Mouse (Mus musculus) intestine, postnatal 0 days (tissue): ENCODE measurements around the gene B3gnt9. TPM values are rescaled to one million over a fixed set of nuclear protein-coding genes. Genes with fewer than 3 reads are reported as not detected.

ENCODE experiments used
- ATAC-seq: fragments of 200-750 bp; cut with Nextera tagmentation; 2 replicates; pipeline ENCODE4 v1.8.0; 2017; ENCODE audit warnings: mild to moderate bottlenecking, moderate TSS enrichment, moderate library complexity
- H3K27ac ChIP-seq: fragments of 300-500 bp; sonication (generic); 2 replicates; pipeline ENCODE4 v1.5.1; 2014; ENCODE audit warnings: mild to moderate bottlenecking, low read depth, low read length, moderate library complexity
- H3K27me3 ChIP-seq: fragments of 300-500 bp; sonication (generic); replicated peaks from 2 replicates; pipeline ENCODE4 v1.6.1; 2014; ENCODE audit warnings: low read length, mixed read lengths; ENCODE audit not compliant: control insufficient read depth, insufficient read depth
- H3K36me3 ChIP-seq: fragments of 300-500 bp; sonication (generic); 2 replicates; pipeline ENCODE4 v1.6.1; 2014; ENCODE audit warnings: mild to moderate bottlenecking, moderate library complexity; ENCODE audit not compliant: control insufficient read depth, insufficient read depth
- H3K4me1 ChIP-seq: fragments of 300-500 bp; sonication (generic); replicated peaks from 2 replicates; pipeline ENCODE4 v1.6.1; 2014; ENCODE audit warnings: antibody characterized with exemption, low read length, mixed read lengths; ENCODE audit not compliant: control insufficient read depth, insufficient read depth
- H3K4me2 ChIP-seq: fragments of 300-500 bp; sonication (generic); replicated peaks from 2 replicates; pipeline ENCODE4 v1.6.1; 2014; ENCODE audit warnings: low read depth, mild to moderate bottlenecking, moderate library complexity
- H3K4me3 ChIP-seq: fragments of 300-500 bp; sonication (generic); 2 replicates; pipeline ENCODE4 v1.5.1; 2014; ENCODE audit warnings: low read depth, low read length
- H3K9ac ChIP-seq: fragments of 300-500 bp; sonication (generic); 2 replicates; pipeline ENCODE4 v1.6.1; 2014; ENCODE audit warnings: mild to moderate bottlenecking, low read depth, low read length
- H3K9me3 ChIP-seq: fragments of 300-500 bp; sonication (generic); 2 replicates; pipeline ENCODE4 v1.6.1; 2016; ENCODE audit warnings: mixed run types; ENCODE audit not compliant: control insufficient read depth
- CTCF ChIP-seq: sonication (generic); IDR thresholded peaks from 2 replicates; pipeline ENCODE4 v1.5.1; 2016; ENCODE audit warnings: low read depth, mild to moderate bottlenecking, control low read depth, antibody characterized with exemption, moderate library complexity
- WGBS: fragments of 180-500 bp; shearing (Covaris S2); extraction: QIAGEN DNeasy Blood & Tissue Kit; methylation state at CpG from one replicate; pipeline ENCODE4 v1.1.7; 2014; 5-methylcytosine and 5-hydroxymethylcytosine counted together
- polyA plus RNA-seq: library from polyadenylated mRNA; unstranded; fragments of >200 nt; fragmentation: Nextera tagmentation; extraction: Ambion mirVana; gene quantifications from 2 replicates; pipeline ENCODE4 v1.2.1, GENCODE M21; 2015

Gene B3gnt9
- 7.1 and 8.1 TPM in 2 replicates for polyA plus RNA-seq

- Histone ChIP-seq H3K4me1 (peaks cover 12% of the 10 kb centered on the region; the same call in 1 of the 2 replicates), H3K27ac (peak within 1 kb of the TSS; percentile 72), H3K4me3 (peak within 1 kb of the TSS; percentile 64), H3K36me3 (peaks cover 30% of the 10 kb centered on the region), H3K9me3 (no peaks in the 10 kb centered on the region), H3K4me2 (peak within 1 kb of the TSS; percentile 98), H3K9ac (peak within 1 kb of the TSS; percentile 47), H3K27me3 (peaks cover 10% of the 10 kb centered on the region; the same call in 1 of the 2 replicates)
- peak; percentile 62 for ATAC-seq
- no peak for TF ChIP-seq CTCF
- under 1% methylated on average over 14 of the region's 14 CpGs for WGBS
These were observed at the start of gene B3gnt9 for GRCm38 (mm10) chr8:105254966-105255350. Gene B3gnt9, minus strand, starts transcription at chr8:105255153.

DNA sequence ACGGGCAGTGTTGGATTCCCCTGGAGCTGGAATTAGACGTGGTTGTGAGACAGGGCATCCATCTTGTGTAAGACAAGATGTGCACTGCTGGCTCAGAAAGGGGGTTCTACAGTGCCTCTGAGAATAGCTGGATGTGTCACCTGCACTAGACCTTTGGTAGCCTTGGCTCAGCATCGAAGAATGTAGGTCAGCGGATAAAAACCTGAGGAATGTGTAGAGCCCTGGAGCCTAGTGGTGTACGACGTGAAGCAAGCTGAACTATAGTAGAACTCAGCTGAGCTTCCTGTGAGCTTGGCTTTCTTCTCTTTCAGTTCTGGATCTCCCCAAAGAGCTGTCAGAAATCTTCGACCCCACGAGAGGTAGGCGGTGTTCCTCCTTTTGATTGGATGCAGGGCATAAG lies 48.9 kb upstream of the B3gnt9 start:
- no peak for TF ChIP-seq CTCF
- WGBS = 73% methylated on average over 9 of the region's 9 CpGs
- Histone ChIP-seq H3K9me3 (no peaks in the 10 kb centered on the region), H3K4me1 (peaks cover 4% of the 10 kb centered on the region; the same call in 1 of the 2 replicates), H3K4me3 (no peak overlapping the region), H3K4me2 (no peak overlapping the region), H3K36me3 (peaks cover 56% of the 10 kb centered on the region), H3K9ac (no peak overlapping the region), H3K27me3 (no peaks in the 10 kb centered on the region), H3K27ac (peak overlapping the region; percentile 41; the same call in 1 of the 2 replicates)
- no peak for ATAC-seq

- H3K4me2 ChIP-seq = no peak overlapping the region
- H3K4me3 ChIP-seq = no peak overlapping the region
- H3K4me1 ChIP-seq = peaks cover 6% of the 10 kb centered on the region; the same call in 1 of the 2 replicates
- no peak for ATAC-seq
- no peak overlapping the region for H3K9ac ChIP-seq
- H3K27me3 ChIP-seq = no peaks in the 10 kb centered on the region
- H3K36me3 ChIP-seq = peaks cover 51% of the 10 kb centered on the region
- TF ChIP-seq CTCF = no peak
- H3K9me3 ChIP-seq = no peaks in the 10 kb centered on the region
- no peak overlapping the region for H3K27ac ChIP-seq
- 68% methylated on average over 8 of the region's 8 CpGs for WGBS
These were observed 48.4 kb upstream of the B3gnt9 start for GRCm38 (mm10) chr8:105303396-105303795.

GRCm38 (mm10) chr8:105299962-105300361 lies 45.0 kb upstream of the B3gnt9 start:
- peaks cover 36% of the 10 kb centered on the region for H3K36me3 ChIP-seq
- no peak for ATAC-seq

DNA sequence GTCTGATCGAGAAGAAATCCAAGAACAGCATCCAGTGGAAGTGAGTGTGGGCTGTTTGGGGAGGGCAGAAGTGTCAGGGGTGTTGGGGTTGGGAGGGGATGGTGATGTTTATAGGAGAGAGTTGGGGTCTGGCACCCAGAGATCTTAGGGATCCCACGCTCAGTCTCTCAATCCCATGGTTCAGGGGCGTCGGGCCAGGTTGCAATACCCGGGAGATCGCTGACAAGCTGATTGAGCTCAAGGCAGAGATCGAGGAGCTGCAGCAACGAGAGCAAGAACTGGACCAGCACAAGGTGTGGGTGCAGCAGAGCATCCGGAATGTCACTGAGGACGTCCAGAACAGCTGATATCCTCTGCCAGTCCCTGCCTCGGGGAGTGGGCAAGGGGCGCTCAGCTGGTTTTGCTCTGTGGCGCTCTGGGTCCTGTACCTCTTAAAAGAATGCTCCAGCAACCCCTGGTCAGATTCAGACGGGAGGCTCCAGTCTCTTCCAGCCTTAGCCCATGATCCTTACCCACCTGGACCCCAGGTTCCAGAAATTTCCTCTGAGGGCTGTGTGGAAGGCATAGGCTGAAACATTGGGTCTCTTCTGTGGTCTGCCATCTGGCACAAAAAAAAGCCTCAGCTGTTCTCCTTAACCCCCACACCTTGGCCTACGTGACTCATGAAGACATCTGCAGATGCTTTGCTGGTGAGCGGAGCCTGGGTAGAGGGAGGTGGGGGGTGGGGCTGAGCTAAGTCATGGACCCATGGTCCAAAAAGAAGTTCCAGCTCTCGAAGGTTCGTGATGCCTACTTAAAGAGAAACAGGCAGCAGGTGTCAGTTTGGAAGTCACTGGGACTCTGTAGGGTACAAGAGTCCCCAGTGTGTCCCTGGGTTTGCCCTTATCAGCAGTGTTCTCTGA lies 43.6 kb upstream of the B3gnt9 start:
- WGBS = 42% methylated on average over 18 of the region's 18 CpGs
- peak overlapping the region; percentile 95 for H3K4me3 ChIP-seq
- H3K4me1 ChIP-seq = peaks cover 2% of the 10 kb centered on the region; the same call in 1 of the 2 replicates
- H3K27ac ChIP-seq = 0 out of 2 replicates have a peak overlapping the region, but pooled peaks have one; percentile 62
- H3K4me2 ChIP-seq = peak overlapping the region; percentile 85
- H3K9ac ChIP-seq = peak overlapping the region; percentile 84
- H3K27me3 ChIP-seq = no peaks in the 10 kb centered on the region
- peaks cover 28% of the 10 kb centered on the region for H3K36me3 ChIP-seq
- no peaks in the 10 kb centered on the region for H3K9me3 ChIP-seq
- TF ChIP-seq CTCF = no peak
- no peak for ATAC-seq

More at GRCm38 (mm10) chr8:105299962-105300361, 45.0 kb upstream of the B3gnt9 start:
- Histone ChIP-seq H3K4me2 (no peak overlapping the region), H3K4me1 (peaks cover 2% of the 10 kb centered on the region), H3K27ac (no peak overlapping the region), H3K9me3 (no peaks in the 10 kb centered on the region), H3K4me3 (no peak overlapping the region), H3K27me3 (no peaks in the 10 kb centered on the region), H3K9ac (no peak overlapping the region)
- TF ChIP-seq CTCF = no peak
- 73% methylated on average over 8 of the region's 8 CpGs for WGBS

DNA sequence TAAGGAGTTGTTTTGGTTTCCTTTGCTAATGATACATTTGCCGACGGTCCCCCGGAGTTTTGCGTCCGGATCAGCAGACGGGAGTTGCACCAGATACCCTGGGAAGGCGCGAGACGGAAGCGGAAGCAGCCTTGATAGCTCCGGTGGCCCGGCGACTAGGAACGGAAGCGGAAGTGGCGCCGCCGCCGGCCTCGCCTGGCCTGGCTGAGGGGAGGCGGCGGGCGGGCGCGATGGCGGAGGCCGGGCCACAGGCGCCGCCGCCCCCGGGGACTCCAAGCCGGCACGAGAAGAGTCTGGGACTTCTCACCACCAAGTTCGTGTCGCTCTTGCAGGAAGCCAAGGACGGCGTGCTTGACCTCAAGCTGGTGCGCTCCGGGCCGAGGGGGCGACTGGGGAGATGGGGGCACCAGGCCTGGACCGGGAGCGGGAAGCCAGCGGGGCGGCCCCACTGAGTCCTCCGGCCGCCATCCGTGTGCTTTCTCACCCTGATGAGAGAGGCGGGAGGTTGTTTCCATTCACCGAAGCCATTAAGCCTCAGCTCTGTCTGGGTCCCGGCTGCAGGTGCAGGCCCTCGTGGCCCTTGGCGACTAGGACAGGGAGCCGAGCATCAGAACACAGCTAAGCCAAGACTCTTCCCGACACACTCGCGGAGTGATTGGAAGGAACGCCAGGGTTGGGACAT lies 42.7 kb upstream of the B3gnt9 start, which contains the start of gene E2f4:
Gene E2f4, plus strand, starts transcription at position 153 of the 682 bp plus-strand sequence.
- TF ChIP-seq CTCF = no peak
- ATAC-seq = peak; percentile 89
- Histone ChIP-seq H3K9ac (peak within 1 kb of the TSS; percentile 84), H3K9me3 (no peaks in the 10 kb centered on the region), H3K27ac (peak within 1 kb of the TSS; percentile 62), H3K4me3 (peak within 1 kb of the TSS; percentile 95), H3K4me2 (peak within 1 kb of the TSS; percentile 85), H3K27me3 (no peaks in the 10 kb centered on the region), H3K36me3 (peaks cover 24% of the 10 kb centered on the region), H3K4me1 (peaks cover 2% of the 10 kb centered on the region; the same call in 1 of the 2 replicates)
- under 1% methylated on average over 56 of the region's 58 CpGs for WGBS
